Mouse (Mus musculus) limb, embryonic 11.5 days (tissue): ENCODE data around the gene Atp8b4. TPM values are rescaled to one million over a fixed set of nuclear protein-coding genes. Genes with fewer than 3 reads are reported as not detected.

Experiments
- ATAC-seq: fragments of 200-750 bp; cut with Nextera tagmentation; 2 replicates; pipeline ENCODE4 v1.8.0; 2017; ENCODE audit warnings: low read depth; ENCODE audit not compliant: insufficient number of reproducible peaks, low FRiP score, low TSS enrichment
- DNase-seq: peaks from one replicate; pipeline ENCODE4 v3.0.0-alpha.2; 2015; ENCODE audit warnings: low spot score
- H3K27ac ChIP-seq: fragments of 300-500 bp; sonication (generic); replicated peaks from 2 replicates; pipeline ENCODE4 v1.5.1; 2014; ENCODE audit warnings: low read depth, mild to moderate bottlenecking, low read length
- H3K27me3 ChIP-seq: fragments of 300-500 bp; sonication (generic); 2 replicates; pipeline ENCODE4 v1.6.1; 2014; ENCODE audit warnings: mild to moderate bottlenecking, low read length, mixed read lengths; ENCODE audit not compliant: control insufficient read depth, insufficient read depth
- H3K36me3 ChIP-seq: fragments of 300-500 bp; sonication (generic); 2 replicates; pipeline ENCODE4 v1.6.1; 2014; ENCODE audit warnings: mild to moderate bottlenecking, low read length, moderate library complexity, mixed read lengths; ENCODE audit not compliant: control insufficient read depth, insufficient read depth
- H3K4me1 ChIP-seq: fragments of 300-500 bp; sonication (generic); 2 replicates; pipeline ENCODE4 v1.6.1; 2014; ENCODE audit warnings: low read length, mixed read lengths; ENCODE audit not compliant: control insufficient read depth, insufficient read depth
- H3K4me2 ChIP-seq: fragments of 300-500 bp; sonication (generic); 2 replicates; pipeline ENCODE4 v1.6.1; 2014; ENCODE audit warnings: low read depth, mild to moderate bottlenecking, moderate library complexity; ENCODE audit not compliant: severe bottlenecking
- H3K4me3 ChIP-seq: fragments of 300-500 bp; sonication (generic); 2 replicates; pipeline ENCODE4 v1.5.1; 2014; ENCODE audit warnings: low read depth, low read length
- H3K9ac ChIP-seq: fragments of 300-500 bp; sonication (generic); 2 replicates; pipeline ENCODE4 v1.6.1; 2014; ENCODE audit warnings: mild to moderate bottlenecking, low read length
- H3K9me3 ChIP-seq: fragments of 300-500 bp; sonication (generic); 2 replicates; pipeline ENCODE4 v1.6.1; 2016; ENCODE audit warnings: low read length; ENCODE audit not compliant: control insufficient read depth
- WGBS: fragments of 180-500 bp; shearing (Covaris S2); extraction: QIAGEN DNeasy Blood & Tissue Kit; methylation state at CpG from one replicate; pipeline ENCODE4 v1.1.7; 2014; 5-methylcytosine and 5-hydroxymethylcytosine counted together
- polyA plus RNA-seq: library from polyadenylated mRNA; unstranded; fragments of >200 nt; fragmentation: Nextera tagmentation; extraction: Ambion mirVana; gene quantifications from 2 replicates; pipeline ENCODE4 v1.2.1, GENCODE M21; 2014

The Atp8b4 gene
- polyA plus RNA-seq, 1 experiment from 2014 or later: 0.07 TPM

DNA sequence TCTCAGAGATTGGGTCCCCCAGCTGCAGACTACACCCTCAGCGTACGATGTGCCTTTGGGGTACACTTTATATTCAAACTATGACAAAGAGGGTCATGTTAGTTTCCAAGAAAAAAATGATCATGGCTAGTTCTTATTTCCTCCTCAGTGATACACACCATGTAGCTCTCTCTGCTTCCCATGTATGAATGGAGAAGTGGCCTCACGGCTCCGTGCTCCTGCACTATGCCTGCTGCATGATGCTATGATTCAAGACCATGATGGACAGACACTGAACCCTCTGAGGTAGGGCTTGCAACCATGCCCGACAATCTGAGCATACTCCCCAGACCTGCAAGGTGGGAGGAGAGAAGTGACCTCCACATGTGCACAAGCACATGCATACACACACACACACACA lies 7.0 kb upstream of the Atp8b4 start:
- Histone ChIP-seq H3K4me2 (no peak overlapping the region), H3K4me1 (no peaks in the 10 kb centered on the region), H3K27me3 (no peaks in the 10 kb centered on the region), H3K9ac (no peak overlapping the region), H3K4me3 (no peak overlapping the region), H3K36me3 (no peaks in the 10 kb centered on the region), H3K9me3 (no peaks in the 10 kb centered on the region), H3K27ac (no peak overlapping the region)
- WGBS: 89% methylated on average over 5 of the region's 5 CpGs
- no peak for ATAC-seq
- DNase-seq: no peak

DNA sequence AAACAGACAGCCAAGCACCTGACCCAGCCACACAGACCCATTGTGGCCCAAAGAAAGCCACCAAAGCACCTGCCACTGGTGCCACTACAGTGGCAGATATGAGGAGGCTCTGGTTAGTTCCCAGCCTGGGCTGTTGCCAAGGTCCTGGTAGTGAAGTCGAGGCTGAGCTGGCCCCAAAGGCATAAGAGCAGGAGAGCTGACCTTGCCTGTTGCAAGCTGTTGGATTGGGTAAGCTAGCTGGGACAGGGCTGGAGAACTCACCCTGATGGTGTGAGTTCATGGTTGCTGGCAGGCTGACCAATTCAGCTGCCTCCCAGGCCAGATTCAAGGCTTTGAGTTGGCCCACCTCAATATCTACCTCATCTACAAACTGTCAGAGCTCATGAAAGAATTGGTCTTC lies 4.7 kb upstream of the Atp8b4 start:
- ATAC-seq (no peak), DNase-seq (no peak)
- 95% methylated on average over 1 of the region's 1 CpGs for WGBS
- Histone ChIP-seq H3K27me3 (no peaks in the 10 kb centered on the region), H3K27ac (no peak overlapping the region), H3K4me1 (no peaks in the 10 kb centered on the region), H3K4me3 (no peak overlapping the region), H3K9ac (no peak overlapping the region), H3K9me3 (no peaks in the 10 kb centered on the region), H3K36me3 (no peaks in the 10 kb centered on the region), H3K4me2 (no peak overlapping the region)

DNA sequence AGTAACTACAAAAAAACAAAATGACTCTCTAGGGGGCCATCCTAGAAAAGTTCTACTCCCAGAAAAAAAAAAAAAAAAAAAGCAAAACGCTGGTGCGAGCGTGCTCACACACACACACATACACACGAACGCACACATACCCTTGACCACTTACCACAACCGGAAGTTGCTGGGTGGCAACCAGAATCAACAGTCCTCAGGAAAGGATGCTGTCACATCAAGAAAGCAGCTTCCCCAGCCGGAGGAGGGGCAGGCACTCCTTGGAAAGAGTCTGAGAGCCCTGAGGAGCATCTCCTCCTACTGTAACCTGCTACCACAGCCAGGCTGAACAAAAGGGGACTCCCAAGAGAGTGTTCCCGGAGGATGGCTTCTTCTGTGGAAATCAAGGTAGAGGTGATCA lies 744 bp downstream of the Atp8b4 start:
- H3K36me3 ChIP-seq: no peaks in the 10 kb centered on the region
- H3K27me3 ChIP-seq: no peaks in the 10 kb centered on the region
- no peak overlapping the region for H3K27ac ChIP-seq
- H3K4me1 ChIP-seq: no peaks in the 10 kb centered on the region
- no peaks in the 10 kb centered on the region for H3K9me3 ChIP-seq
- WGBS: 77% methylated on average over 8 of the region's 8 CpGs
- H3K4me3 ChIP-seq: no peak overlapping the region
- ATAC-seq (no peak), DNase-seq (no peak)
- H3K9ac ChIP-seq: no peak overlapping the region
- no peak overlapping the region for H3K4me2 ChIP-seq

DNA sequence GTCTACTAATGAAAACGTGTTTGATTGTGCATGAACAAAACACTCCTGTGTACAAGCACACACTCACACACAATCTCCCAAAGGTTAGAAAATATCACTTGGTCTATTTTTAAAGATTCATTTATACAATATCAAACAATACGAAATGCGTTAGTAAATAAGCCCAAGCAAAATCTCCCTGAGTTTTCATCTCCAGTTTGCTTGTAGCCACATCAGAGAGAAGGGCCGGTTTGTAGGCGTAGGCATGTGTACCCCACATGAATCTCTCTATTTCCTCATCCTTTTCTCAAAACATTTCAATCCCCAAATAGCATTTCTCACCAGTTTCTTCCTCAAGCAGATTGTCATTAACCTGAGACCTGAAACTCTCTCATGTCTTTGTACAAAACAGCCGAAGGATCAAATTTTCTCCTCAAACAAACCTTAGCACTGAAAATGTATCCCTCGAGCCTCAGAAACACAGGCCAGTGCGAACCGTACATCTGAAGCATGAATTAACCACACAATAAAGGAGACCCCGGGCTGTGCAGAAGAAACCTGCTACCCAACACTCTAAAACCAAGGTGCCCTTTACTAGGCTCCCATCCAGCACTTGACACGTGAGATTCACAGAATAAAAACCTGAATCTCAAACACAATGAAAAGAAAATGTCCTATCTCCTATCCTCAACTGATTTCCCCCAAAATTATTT lies 1.6 kb downstream of the Atp8b4 start:
- Histone ChIP-seq H3K4me1 (no peaks in the 10 kb centered on the region), H3K27me3 (no peaks in the 10 kb centered on the region), H3K4me3 (no peak overlapping the region), H3K4me2 (no peak overlapping the region), H3K36me3 (no peaks in the 10 kb centered on the region), H3K9ac (no peak overlapping the region), H3K9me3 (no peaks in the 10 kb centered on the region), H3K27ac (no peak overlapping the region)
- ATAC-seq: no peak
- DNase-seq: no peak
- WGBS: 85% methylated on average over 11 of the region's 11 CpGs

DNA sequence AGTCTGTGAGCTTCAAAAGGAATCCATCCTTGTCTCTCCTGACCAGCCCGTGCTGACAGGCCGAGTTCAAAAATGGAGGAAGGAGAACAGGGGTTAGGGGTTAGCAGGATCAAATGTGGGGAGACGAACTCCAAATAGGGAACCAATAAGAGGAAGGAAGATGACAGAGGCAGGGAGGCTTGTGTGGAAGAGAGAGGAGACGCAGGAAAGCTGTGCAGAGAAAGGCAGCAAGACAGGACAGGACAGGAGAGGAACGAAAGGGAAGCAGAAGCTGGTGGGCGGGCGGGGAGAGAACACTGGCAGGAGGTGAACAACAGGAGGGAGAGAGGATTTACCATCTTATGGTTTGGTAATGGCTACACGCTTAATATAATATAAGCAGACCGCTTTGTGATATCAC lies 3.6 kb downstream of the Atp8b4 start:
- Histone ChIP-seq H3K4me1 (no peaks in the 10 kb centered on the region), H3K27me3 (no peaks in the 10 kb centered on the region), H3K36me3 (no peaks in the 10 kb centered on the region), H3K27ac (no peak overlapping the region), H3K9ac (no peak overlapping the region), H3K4me2 (no peak overlapping the region), H3K4me3 (no peak overlapping the region), H3K9me3 (no peaks in the 10 kb centered on the region)
- no peak for DNase-seq
- 84% methylated on average over 9 of the region's 9 CpGs for WGBS
- no peak for ATAC-seq

DNA sequence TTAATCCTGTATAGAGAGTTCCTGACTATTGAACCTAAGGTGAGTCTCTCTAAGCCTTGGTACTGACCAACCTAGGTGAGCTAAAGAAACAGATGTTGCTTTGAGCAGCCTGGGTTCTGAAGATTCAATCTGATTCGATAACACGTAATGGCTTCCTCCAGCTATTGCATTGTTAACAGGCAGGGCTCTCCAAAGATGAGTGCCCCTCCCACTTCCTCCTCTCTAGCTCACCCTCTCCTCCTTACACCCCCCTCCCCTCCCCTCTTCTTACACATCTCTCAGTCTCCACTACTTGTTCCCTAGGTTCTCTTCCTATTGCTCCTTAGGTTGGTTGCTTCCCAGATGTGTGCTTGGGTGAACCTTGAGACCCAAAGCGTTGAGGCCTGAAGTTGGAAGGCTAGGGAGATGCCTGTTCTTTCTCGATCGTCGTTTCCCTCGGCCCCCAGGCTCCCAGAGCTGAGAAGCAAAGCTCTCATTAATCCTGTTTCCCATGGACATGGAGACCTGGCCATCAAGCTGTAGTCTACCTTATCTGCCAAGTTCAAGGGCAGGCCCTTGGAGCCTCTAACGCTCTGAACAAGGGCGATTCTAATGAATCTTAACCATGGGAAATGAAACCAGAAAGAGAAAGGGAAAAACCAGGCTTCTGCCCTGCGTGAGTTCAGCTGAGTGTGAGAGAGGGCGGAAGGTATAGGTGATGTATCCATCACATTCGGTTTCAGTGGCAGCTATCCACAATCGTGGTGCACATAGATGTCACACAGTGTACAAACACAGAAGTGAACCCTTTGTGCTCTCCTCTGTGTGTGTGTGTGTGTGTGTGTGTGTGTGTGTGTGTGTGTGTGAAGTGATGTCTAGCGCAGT lies 4.4 kb downstream of the Atp8b4 start:
- no peaks in the 10 kb centered on the region for H3K36me3 ChIP-seq
- H3K27ac ChIP-seq: no peak overlapping the region
- no peaks in the 10 kb centered on the region for H3K9me3 ChIP-seq
- 87% methylated on average over 14 of the region's 14 CpGs for WGBS
- ATAC-seq: no peak
- no peak for DNase-seq
- H3K4me3 ChIP-seq: no peak overlapping the region
- no peak overlapping the region for H3K4me2 ChIP-seq
- no peak overlapping the region for H3K9ac ChIP-seq
- no peaks in the 10 kb centered on the region for H3K27me3 ChIP-seq
- H3K4me1 ChIP-seq: no peaks in the 10 kb centered on the region

DNA sequence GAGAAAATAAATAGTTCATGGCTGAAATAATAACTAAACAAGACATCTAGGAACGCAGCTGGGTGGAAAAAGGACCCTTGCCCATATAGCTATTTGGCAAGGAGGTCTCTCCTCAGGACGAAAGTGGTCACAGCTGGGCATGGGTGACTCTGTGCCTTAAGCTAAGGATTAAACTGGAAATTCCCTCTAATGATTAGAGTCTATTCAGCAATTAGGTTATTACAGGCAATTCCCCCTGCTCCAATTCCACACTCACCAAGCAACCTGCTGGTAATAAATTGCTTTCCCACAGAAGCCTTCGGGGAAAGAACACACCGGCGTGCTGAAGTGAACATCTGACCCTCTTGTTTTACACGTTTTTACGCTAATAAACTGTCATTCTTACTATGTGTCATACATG lies 5.2 kb downstream of the Atp8b4 start:
- 65% methylated on average over 7 of the region's 7 CpGs for WGBS
- Histone ChIP-seq H3K4me2 (no peak overlapping the region), H3K9me3 (no peaks in the 10 kb centered on the region), H3K4me1 (no peaks in the 10 kb centered on the region), H3K9ac (no peak overlapping the region), H3K4me3 (no peak overlapping the region), H3K27ac (no peak overlapping the region), H3K36me3 (no peaks in the 10 kb centered on the region), H3K27me3 (no peaks in the 10 kb centered on the region)
- no peak for ATAC-seq
- DNase-seq: no peak

DNA sequence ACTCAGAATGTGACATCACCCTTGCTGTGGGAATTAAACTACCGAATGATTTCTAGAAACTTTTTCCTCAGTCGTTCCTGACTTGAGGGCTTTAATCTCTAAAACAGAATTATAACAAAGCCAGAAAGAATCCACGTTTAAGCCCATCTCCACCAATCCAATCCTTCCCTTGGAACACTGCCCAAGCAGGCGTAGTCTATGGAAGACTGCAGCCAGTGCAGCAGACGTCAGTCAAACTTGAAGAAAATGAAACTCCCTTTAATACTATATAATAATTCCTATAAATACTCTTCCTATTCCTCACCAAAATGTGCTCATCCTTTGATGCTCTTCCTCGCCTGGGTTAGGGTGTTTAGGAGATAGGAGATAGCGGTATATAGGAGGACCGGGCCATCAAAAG lies 7.2 kb downstream of the Atp8b4 start:
- Histone ChIP-seq H3K4me3 (no peak overlapping the region), H3K27ac (no peak overlapping the region), H3K4me2 (no peak overlapping the region), H3K9ac (no peak overlapping the region), H3K36me3 (no peaks in the 10 kb centered on the region), H3K9me3 (no peaks in the 10 kb centered on the region), H3K4me1 (no peaks in the 10 kb centered on the region), H3K27me3 (no peaks in the 10 kb centered on the region)
- no peak for ATAC-seq
- no peak for DNase-seq
- 87% methylated on average over 8 of the region's 8 CpGs for WGBS
